Mouse (Mus musculus) embryonic fibroblast, embryonic 13.5 days (primary cell): ENCODE data around the gene Commd2.

Source experiments
- CTCF ChIP-seq: IDR thresholded peaks from 2 replicates; pipeline ENCODE4 v1.5.1; 2011; ENCODE audit warnings: mild to moderate bottlenecking, control low read depth, low read length, moderate library complexity, borderline replicate concordance; ENCODE audit not compliant: insufficient read depth
- POLR2A ChIP-seq: IDR thresholded peaks from 2 replicates; pipeline ENCODE4 v1.6.1; 2011; ENCODE audit warnings: low read depth, mild to moderate bottlenecking, control low read depth, low read length, moderate library complexity

DNA sequence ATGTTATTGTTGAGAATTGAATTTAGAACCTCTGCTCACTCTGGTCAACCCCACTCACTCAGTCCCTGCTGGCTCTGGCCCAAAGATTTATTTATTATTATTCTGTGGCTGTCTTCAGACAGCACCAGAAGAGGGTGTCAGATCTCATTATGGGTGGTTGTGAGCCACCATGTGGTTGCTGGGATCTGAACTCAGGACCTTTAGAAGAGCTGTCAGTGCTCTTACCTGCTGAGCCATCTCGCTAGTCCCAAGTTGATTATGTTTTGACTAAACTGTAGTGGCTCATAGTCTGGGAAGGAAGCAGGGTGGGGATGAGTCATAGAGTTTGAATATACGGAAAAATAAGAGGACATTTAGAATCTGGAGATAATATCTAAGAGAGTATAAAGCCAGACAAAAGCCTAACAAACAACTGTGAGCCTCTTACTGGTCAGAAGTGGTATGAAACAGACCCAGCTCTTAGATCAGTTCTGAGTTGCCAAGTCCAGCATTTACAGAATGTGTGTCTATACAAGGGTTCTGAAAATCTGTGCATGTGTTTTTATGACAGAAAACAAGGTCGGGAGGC lies 39.0 kb downstream of the Commd2 start:
- TF ChIP-seq CTCF (no peak), POLR2A (no peak)
